Mouse (Mus musculus) right cerebral cortex, postnatal 36 days (tissue): Measurements from ENCODE around the gene Loxl1.
"Not testable (repeated sequence)": the region's sequence is repeated elsewhere in the genome, so short reads cannot be mapped to it uniquely, and the experiment has no call there.

Experiments used
- DNase-seq, 2 experiments: peaks; one replicate each; pipeline ENCODE4 v3.0.0; 2022; ENCODE audit warnings: low spot score in 2 of 2, mixed read lengths in 1 of 2

Loxl1 gene

DNA sequence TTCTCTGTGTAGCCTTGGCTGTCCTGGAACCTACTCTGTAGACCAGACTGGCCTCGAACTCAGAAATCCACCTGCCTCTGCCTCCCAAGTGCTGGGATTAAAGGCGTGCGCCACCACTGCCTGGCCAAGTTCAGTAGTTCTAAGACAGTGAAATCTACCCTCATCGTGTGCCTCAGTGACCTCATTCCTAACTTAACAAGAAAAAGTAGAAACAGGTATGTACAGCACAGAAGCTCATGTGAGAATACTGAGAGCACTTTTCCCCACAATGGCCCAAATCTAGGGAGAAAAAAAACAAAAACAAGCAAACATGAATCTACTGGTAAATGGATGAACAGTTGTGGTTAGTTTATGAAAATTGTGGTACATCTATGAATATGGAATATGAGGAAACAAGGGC lies 34.7 kb downstream of the Loxl1 start:
- no peak for DNase-seq

DNA sequence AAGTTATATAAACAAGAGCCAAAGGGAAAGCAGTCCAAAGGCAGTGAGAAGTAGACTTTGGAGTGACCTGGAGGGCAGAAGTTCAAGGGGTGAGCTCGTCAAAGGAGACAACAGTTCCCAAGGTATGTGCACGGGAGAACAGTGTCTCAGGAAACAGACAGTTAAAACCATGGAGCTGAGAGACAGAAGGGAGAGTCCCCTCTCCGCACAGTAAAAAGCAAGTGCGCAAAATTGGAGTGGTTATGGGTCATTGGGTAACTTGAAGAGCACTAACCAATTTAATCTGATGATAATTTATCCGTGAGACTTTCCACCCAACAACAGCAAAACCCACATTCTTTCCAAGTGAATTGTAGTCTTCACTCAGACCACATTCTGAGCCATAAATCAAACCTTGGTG lies 36.6 kb downstream of the Loxl1 start:
- DNase-seq: no peak

DNA sequence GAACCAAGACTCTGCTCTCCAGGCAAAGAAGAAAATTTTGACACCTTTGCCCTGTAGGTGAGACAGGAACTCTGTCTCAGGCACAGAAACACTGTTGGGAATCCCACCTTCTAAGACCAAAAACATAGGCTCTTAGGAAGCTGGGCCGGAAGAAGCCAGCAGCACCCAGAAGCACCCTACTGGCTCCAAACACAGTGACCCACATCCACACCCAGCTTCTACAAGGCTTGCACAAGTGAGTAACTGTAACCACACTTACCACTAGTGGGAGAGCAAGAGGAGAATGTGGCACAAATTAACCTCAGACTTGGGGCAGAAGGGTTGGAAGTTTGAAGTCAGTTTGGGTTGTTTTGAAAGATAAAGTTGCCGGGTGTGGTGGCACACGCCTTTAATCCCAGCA lies 37.2 kb downstream of the Loxl1 start:
- DNase-seq: no peak

DNA sequence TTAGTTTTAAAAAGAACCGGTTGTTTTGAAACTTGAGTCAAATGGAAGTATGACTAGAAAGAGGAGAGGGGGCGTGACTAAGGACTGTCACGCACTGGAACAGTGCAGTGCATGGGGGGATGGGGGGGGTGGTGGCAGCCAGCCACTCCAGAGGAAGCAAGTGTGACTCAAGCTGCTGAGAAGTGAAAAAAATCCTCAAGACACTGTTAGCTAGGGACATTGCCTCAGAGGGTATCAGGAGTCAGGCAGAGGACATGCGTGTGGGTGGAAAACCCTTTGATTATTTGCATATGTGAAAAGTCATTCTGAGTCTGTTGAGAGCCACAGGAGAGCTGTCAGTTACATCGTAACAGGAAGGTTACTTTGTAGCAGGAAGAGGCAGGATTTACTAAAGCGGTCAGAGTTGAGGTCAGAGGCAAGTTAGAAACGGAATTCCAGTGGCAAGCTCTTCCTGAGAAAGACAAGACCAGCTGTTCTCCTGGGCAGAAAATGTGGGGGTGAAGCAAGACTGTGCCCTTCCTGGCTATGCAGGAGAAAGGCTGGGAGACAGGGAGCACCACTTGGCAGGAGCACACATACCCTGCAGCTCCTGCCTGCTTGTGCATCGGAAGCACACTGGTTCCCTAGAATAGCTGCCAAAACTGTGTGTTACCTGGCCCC lies 37.7 kb downstream of the Loxl1 start:
- no peak for DNase-seq

DNA sequence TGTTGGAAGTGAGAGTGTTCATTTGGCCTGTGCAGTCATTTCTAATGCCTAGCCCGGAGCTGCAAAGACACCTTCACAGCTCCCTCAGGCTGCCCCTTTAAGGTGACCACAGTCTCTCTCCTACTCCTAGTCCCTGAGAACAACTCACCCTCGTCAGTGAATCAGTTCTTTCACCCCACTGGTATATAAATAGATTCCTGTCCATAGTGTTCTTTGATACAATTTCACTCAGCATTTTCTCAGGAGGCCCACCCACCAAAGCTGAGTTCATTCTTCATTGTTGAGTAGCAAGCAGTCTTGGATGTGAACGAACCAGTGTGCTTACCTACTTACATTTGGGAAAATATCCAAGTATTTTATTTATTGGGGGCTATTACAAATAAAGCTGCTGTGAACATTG lies 38.4 kb downstream of the Loxl1 start:
- DNase-seq: no peak

DNA sequence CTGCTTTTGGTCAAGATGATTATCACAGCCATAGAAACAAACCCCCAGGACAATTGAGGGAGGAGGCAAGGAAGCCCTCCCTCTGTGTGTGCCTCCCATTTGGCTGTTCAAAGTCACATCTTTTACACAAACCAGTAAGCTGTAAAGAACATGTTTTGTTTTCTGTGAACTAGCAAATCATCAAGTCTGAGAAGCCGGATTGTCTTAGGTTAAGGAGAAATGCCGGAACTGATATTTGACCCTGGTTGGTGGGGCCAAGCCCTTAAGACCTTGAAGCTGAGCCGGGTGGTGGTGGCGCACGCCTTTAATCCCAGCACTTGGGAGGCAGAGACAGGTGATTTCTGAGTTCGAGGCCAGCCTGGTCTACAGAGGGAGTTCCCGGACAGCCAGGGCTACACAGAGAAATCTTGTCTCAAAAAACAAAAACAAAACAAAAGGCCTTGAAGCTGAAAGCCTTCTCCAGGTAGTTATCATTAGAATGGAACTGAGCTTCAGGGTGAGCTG lies 38.8 kb downstream of the Loxl1 start:
- no peak for DNase-seq

DNA sequence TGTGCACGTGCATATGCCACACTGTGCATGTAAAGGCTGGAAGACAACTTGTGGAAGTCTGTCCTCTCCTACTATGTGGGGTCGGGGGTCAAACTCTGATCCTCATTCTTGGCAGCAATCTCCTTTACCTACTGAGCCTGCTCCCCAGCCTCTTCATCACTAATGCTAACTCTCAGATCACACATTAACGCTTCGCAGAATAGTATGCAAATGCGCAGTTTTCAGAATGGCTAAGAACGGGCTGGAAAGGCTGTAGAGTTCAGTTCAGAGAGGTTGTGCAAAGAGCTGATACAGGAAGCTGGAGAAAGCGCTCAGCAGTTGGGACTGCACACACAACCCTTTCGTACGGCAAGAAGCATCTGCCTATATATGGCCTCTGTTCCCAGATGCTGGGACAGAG lies 40.1 kb downstream of the Loxl1 start:
- no peak for DNase-seq

DNA sequence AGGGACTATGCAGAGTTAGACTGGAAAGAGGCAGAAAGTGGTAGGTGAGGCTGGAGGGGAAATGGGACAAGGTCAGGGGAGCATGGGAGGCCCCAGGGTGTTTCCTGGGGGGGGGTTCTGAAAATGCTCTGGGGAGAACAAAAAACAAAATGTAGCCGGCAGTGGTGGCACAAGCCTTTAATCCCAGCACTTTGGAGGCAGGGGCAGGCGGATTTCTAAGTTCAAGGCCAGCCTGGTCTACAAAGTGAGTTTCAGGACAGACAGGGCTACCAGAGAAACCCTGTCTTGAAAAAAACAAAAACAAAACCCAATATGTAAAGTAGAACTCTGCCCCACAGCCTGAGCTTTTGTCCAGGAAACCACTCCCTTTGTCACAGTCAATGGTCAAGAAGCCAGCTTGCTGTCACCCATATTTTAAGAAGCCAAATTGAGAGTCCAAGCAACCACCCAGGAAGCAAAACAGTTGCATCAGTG lies 40.9 kb downstream of the Loxl1 start:
- no peak for DNase-seq

DNA sequence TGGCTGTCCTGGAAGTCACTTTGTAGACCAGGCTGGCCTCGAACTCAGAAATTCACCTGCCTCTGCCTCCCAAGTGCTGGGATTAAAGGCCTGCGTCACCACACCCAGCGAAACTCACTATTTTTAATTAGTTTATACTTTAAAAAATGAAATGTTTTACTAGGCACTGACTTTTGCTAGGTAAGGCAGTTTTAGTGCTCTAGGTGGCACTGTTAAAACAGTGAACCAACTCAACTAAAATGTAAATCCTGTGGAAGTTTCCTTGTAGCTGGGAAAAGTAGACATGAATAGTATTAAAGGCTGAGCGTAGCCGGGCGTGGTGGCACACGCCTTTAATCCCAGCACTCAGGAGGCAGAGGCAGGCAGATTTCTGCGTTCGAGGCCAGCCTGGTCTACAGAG lies 41.4 kb downstream of the Loxl1 start:
- DNase-seq: not testable (repeated sequence)

DNA sequence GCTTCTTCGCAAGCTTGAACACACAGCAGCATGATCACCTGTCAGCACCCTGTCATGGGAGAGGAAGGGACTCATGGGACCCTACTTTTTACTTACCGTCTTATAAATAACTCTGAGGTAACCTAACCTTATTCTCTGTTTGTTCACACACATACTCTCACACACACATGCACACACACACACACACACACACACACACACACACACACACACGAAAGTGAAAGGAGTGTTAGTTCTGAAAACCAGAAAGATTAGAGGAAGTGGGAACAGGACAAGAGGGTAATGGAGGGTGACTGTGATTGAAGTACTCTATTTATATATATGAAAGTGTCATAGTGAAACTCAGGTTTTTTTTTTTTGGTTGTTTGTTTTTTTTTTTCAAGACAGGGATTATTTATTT lies 41.9 kb downstream of the Loxl1 start:
- no peak for DNase-seq

DNA sequence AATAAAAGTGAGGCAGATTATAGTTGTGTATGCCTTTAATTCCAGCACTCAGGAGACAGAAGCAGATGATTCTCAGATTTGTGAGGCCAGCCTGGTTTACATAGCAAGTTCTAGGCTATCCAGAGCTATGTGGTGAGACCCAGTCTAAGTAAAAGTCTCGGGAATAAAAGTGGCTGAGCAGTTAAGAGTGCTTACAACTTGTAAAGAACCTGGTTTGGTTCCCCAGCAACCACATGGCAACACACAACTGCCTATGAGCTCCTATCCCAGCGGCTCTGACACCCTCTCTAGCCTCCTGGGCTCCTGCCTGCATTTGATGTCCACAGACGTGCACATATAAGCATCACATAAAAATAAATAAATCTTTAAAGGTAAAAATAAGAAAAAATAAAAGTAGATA lies 42.9 kb downstream of the Loxl1 start:
- DNase-seq: no peak

DNA sequence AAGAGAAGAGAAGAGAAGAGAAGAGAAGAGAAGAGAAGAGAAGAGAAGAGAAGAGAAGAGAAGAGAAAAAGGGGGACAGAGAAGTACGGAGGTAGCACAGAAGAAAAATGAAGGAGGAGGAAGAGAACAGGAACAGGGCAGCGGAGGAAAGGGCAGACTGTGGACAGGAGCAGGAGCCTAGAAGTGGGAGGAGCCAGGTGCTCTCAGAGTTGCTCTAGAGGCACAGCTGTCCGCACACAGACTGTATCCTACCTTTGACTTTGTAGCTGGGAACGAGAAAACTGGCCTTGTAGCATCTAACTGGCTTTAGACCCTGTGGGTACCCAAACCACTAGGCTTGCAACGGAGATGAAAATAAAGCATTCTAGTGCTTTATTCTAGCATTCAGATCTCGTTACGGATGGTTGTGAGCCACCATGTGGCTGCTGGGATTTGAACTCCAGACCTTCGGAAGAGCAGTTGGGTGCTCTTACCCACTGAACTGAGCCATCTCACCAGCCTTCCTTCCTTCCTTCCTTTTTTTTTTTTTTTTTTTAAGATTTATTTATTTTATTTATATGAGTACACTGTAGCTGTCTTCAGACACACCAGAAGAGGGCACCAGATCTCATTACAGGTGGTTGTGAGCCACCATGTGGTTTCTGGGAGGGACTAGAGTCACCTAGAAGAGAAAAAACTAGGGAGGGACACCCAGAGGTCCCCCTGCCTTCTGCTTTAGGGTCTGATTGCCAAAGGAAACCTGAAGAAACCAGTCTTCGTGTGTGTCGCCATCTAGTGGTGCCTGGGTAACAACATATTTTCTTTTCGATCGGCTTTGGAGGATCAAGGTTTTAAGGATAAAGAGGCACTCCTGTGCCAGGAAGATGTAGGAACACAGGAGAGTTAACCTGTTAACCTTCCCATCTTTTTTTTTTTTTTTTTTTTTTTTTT lies 44.3 kb downstream of the Loxl1 start:
- DNase-seq: no peak

DNA sequence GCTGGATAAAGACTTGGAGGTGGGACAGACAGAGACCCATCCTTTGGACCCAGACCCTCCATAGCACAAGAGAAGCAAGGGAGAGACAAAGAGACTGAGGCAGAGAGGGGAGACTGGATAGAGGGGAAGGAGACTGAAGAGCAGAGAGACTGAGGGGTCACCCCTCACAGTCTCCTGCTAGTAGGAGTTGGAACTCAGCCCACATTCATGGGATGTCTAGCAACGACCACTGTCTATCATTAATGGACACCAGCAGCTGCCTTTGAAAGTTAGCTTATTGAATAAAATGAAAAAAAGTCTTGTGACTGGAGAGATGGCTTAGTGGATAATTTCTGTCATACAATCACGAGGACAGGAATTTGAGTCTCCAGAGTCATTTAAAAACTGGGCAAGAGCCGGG lies 45.9 kb downstream of the Loxl1 start:
- DNase-seq: no peak

DNA sequence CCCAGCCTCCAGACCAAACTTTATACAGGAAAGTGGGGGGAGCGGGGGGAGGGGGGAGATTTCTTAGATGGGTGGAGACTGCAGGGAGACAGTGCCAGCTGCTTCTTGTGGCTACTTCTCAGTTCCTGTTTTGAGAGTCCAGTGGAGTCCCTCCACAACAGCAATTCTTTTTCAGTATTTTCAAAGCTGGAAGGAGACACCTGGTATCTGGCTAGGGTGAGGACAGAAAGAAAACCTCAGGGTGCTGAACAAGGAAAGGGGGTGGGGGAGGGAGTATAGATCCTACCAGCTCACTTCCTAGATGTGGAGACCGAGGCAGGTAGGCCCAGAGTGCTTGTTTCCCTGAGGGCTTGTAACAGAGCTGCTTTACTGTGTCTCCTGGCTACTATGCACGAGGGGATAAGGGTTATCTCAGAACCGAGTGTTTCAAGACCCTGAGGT lies 46.4 kb downstream of the Loxl1 start:
- no peak for DNase-seq

DNA sequence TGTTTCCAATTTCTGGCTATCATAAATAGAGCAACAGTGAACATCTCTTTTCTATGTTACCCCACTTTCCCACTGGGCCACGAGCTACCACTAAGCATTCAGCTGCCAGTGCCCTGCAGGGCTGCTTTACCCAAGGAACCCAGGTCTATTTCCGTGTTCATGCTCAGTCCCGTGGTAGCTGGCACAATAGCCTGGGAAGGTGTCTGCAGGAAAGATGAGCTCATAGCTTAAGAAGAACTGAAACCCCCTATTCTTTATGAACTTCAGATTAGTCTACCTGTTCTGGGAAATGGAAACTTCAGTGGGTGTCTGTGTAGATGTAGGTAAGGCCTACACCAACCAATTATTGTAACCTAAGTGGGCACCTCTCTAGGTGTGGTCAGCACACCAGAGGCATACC lies 47.6 kb downstream of the Loxl1 start:
- no peak for DNase-seq

DNA sequence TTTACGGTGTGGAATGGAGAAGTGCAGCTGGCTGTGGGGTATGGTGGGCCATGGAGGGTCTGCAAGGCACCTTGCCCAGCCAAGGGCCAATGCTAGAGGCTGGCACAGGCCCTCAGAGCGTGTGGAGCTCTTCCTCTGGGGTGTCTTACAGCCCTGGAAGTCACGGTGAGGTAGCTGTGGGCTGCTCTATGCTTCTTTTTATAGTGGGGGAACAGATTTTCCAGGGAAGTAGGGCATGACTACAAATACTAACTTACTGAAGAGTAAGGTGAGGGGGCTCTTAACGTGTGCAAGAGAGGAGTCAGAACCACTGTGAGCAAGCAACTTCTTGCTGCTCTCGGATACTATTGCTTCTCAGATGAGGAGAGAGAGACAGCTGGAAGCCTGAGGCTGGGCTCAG lies 50.5 kb downstream of the Loxl1 start:
- no peak for DNase-seq

DNA sequence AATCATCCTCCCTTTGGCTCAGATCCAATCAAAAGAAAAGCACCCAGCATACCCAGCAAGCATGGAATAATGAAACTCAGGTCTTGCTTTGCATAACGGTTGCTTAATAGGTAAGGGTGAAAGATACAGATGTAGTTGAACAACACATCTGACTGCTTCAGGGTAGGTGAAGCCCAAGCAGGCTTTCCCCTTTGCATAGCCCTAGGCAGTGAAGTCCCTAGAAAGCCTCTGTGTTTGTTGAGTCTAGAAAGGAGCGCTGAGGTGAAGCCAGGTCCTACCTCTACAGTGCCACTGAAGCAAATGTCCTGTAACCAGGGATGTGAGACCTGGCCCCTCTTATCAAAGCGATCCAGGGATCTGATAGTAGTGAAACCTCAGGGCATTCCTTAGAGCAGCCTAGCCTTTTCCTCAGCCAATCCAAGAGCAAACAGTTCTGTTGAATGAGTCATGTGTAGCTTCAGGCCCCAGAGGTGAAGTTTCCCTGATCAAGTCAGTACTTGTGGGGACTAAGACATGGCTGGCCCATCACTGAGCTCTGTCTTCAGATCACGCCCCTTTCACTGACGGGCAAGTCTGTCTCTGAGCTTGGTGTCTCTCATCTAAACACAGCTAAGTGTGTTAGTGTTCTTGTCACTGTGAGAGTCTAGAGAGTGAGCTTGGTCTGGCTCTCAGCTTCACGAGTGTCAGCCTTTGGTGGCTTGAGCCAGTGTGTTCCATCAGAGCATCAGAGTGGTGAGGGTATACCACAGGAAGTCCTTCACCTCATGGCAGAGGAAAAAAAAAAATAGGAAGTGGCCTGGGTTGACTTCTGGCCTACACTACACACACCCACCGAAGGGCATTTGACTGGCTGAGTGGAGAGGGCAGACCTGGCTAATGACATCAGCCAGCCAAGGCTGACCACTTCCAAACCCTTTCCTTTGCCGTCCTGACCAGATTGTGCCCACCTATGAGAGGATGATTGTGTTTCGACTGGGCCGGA lies 57.0 kb downstream of the Loxl1 start:
- no peak for DNase-seq

DNA sequence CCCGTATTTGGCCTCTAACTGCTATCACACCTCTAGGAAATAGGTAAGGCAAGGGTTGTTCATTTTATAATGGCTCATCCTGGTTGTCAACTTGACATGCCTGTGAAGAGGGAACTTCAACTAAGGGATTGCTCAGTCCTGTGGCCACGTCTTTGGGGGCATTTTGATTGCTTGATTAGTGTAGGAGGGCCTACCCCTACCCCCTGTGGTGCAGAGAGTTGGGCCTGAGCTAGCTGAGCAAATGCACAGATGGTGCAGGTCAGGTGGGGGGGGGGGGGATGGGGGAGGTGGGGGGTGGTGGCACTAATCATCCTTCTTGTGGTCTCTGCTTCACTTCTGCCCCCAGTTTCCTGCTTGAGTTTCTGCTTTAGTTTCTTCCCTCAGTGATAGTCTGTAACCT lies 57.9 kb downstream of the Loxl1 start:
- DNase-seq: no peak

DNA sequence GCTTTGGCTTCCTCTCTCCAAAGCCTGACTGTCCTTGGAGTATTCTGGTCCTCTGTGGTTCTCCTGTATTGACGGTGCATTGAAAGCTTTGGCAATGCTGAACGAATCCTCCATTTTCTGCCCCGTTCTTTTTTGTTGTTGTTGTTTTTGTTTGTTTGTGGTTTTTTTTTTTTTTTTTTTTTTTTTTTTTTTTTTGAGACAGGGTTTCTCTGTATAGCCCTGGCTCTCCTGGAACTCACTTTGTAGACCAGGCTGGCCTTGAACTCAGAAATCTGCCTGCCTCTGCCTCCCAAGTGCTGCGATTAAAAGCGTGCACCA lies 59.2 kb downstream of the Loxl1 start:
- not testable (repeated sequence) for DNase-seq

DNA sequence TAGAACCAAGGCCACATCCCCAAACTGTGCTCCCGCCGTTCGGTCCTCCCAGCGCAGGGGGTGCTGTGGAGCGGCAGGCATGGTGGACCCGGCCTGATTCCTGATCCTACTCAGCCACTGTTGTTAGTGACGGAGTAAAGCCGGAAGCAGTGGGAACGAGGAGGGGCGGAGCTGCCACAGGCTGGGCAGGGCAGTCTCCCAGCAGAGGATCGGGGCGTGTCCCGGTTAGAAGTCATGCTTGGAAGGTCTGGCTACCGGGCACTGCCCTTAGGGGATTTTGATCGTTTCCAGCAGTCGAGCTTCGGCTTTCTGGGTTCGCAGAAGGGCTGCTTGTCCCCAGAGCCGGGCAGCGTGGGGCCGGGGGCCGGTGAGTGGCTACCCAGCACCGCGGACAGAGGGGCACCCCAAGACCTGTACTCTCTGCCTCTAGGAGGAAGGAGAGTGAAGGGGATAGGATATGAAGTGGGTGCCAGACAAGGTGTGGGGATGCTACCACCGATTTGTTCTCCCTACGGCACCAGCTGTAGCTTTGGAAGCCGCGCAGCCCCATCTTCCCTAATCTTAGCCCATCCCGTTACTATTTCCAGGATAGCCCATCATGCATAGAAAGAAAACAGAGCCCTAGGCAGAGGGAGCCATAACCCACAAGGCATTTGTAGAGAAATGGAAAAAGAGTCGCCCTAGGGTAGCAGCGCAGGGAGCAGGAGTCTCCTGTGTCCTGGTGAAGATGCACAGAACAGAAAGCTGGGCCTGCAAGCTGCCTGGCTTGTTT lies 59.8 kb downstream of the Loxl1 start, which contains the start of gene Stoml1:
Stoml1 (plus strand) TSS at position 132 of the 772 bp plus-strand sequence.
- peak; percentile 87 to 90 for DNase-seq

DNA sequence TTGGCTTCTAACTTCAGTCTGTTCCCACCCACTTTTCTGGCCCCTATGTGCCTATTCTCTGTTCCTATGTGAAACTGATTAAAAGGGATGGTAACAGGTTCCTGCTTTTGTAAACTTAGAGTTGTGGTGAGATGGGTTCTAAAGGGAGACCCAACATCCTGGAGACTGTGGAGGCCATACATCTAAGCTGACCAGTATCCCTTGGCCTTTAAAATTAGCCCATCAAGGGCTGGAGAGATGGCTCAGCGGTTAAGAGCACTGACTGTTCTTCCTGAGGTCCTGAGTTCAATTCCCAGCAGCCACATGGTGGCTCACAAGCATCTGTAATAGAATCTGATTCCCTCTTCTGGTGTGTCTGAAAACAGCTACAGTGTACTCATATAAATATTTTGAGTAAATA lies 62.3 kb downstream of the Loxl1 start:
- not testable (repeated sequence) for DNase-seq
